Mouse (Mus musculus): ENCODE measurements at regions not wholly inside any gene's neighbourhood (a gene's known extent, or its start where the extent isn't known, plus 50 kb on each side); places are given as distances from the start of the nearest gene placed in this dataset.

GRCm38 (mm10) chr16:15220961-15221547 is 96.2 kb upstream of the Gm21897 start:
- WGBS, result 73% methylated on average over 4 of the region's 4 CpGs
- no peaks in the 10 kb centered on the region for H3K36me3 ChIP-seq (replicated peaks; ENCODE audit: control insufficient read depth, insufficient read depth)
- DNase-seq (ENCODE audit: low spot score) (no peak), ATAC-seq (ENCODE audit: low FRiP score) (no peak)
- no peak overlapping the region for H3K9ac ChIP-seq
- H3K27ac ChIP-seq, result no peak overlapping the region
- H3K4me2 ChIP-seq (replicated peaks), result no peak overlapping the region
- no peak overlapping the region for H3K4me3 ChIP-seq (replicated peaks; ENCODE audit: low read length)
- no peaks in the 10 kb centered on the region for H3K9me3 ChIP-seq (ENCODE audit: control insufficient read depth, low read length)
- no peaks in the 10 kb centered on the region for H3K27me3 ChIP-seq (ENCODE audit: control insufficient read depth, insufficient read depth, low read length)
- H3K4me1 ChIP-seq (replicated peaks; ENCODE audit: control insufficient read depth, insufficient read depth, low read length), result no peaks in the 10 kb centered on the region

GRCm38 (mm10) chr16:15237836-15238235 is 79.4 kb upstream of the Gm21897 start:
- ATAC-seq (ENCODE audit: low FRiP score) (no peak), DNase-seq (ENCODE audit: low spot score) (no peak)
- Histone ChIP-seq H3K27me3 (ENCODE audit: control insufficient read depth, insufficient read depth, low read length) (no peaks in the 10 kb centered on the region), H3K36me3 (replicated peaks; ENCODE audit: control insufficient read depth, insufficient read depth) (no peaks in the 10 kb centered on the region), H3K9me3 (ENCODE audit: control insufficient read depth, low read length) (no peaks in the 10 kb centered on the region), H3K4me3 (replicated peaks; ENCODE audit: low read length) (no peak overlapping the region), H3K4me1 (replicated peaks; ENCODE audit: control insufficient read depth, insufficient read depth, low read length) (no peaks in the 10 kb centered on the region), H3K27ac (no peak overlapping the region), H3K4me2 (replicated peaks) (no peak overlapping the region), H3K9ac (no peak overlapping the region)

GRCm38 (mm10) chr16:15238449-15238848 is 78.8 kb upstream of the Gm21897 start:
- H3K4me3 ChIP-seq (replicated peaks; ENCODE audit: low read length), result no peak overlapping the region
- H3K9ac ChIP-seq, result no peak overlapping the region
- H3K9me3 ChIP-seq (ENCODE audit: control insufficient read depth, low read length), result no peaks in the 10 kb centered on the region
- H3K36me3 ChIP-seq (replicated peaks; ENCODE audit: control insufficient read depth, insufficient read depth), result no peaks in the 10 kb centered on the region
- H3K4me1 ChIP-seq (replicated peaks; ENCODE audit: control insufficient read depth, insufficient read depth, low read length), result no peaks in the 10 kb centered on the region
- ATAC-seq (ENCODE audit: low FRiP score) (no peak), DNase-seq (ENCODE audit: low spot score) (no peak)
- H3K27me3 ChIP-seq (ENCODE audit: control insufficient read depth, insufficient read depth, low read length), result no peaks in the 10 kb centered on the region
- H3K4me2 ChIP-seq (replicated peaks), result no peak overlapping the region
- no peak overlapping the region for H3K27ac ChIP-seq

GRCm38 (mm10) chr16:15250186-15250585 is 67.1 kb upstream of the Gm21897 start:
- no peak overlapping the region for H3K4me2 ChIP-seq (replicated peaks)
- H3K27ac ChIP-seq, result no peak overlapping the region
- no peak overlapping the region for H3K4me3 ChIP-seq (replicated peaks; ENCODE audit: low read length)
- H3K27me3 ChIP-seq (ENCODE audit: control insufficient read depth, insufficient read depth, low read length), result no peaks in the 10 kb centered on the region
- no peak overlapping the region for H3K9ac ChIP-seq
- ATAC-seq (ENCODE audit: low FRiP score) (no peak), DNase-seq (ENCODE audit: low spot score) (no peak)
- H3K36me3 ChIP-seq (replicated peaks; ENCODE audit: control insufficient read depth, insufficient read depth), result no peaks in the 10 kb centered on the region
- H3K9me3 ChIP-seq (ENCODE audit: control insufficient read depth, low read length), result no peaks in the 10 kb centered on the region
- H3K4me1 ChIP-seq (replicated peaks; ENCODE audit: control insufficient read depth, insufficient read depth, low read length), result no peaks in the 10 kb centered on the region

GRCm38 (mm10) chr16:15251686-15252085 is 65.6 kb upstream of the Gm21897 start:
- H3K4me1 ChIP-seq (replicated peaks; ENCODE audit: control insufficient read depth, insufficient read depth, low read length), result no peaks in the 10 kb centered on the region
- no peak overlapping the region for H3K4me2 ChIP-seq (replicated peaks)
- H3K4me3 ChIP-seq (replicated peaks; ENCODE audit: low read length), result no peak overlapping the region
- no peaks in the 10 kb centered on the region for H3K9me3 ChIP-seq (ENCODE audit: control insufficient read depth, low read length)
- no peaks in the 10 kb centered on the region for H3K27me3 ChIP-seq (ENCODE audit: control insufficient read depth, insufficient read depth, low read length)
- no peak overlapping the region for H3K27ac ChIP-seq
- no peaks in the 10 kb centered on the region for H3K36me3 ChIP-seq (replicated peaks; ENCODE audit: control insufficient read depth, insufficient read depth)
- 90% methylated on average over 2 of the region's 2 CpGs for WGBS
- ATAC-seq (ENCODE audit: low FRiP score) (no peak), DNase-seq (ENCODE audit: low spot score) (no peak)
- H3K9ac ChIP-seq, result no peak overlapping the region

- WGBS, result 85% methylated on average over 6 of the region's 6 CpGs
- Histone ChIP-seq H3K27ac (no peak overlapping the region), H3K4me2 (replicated peaks) (no peak overlapping the region), H3K9ac (no peak overlapping the region), H3K36me3 (replicated peaks; ENCODE audit: control insufficient read depth, insufficient read depth) (no peaks in the 10 kb centered on the region), H3K9me3 (ENCODE audit: control insufficient read depth, low read length) (no peaks in the 10 kb centered on the region), H3K27me3 (ENCODE audit: control insufficient read depth, insufficient read depth, low read length) (no peaks in the 10 kb centered on the region), H3K4me3 (replicated peaks; ENCODE audit: low read length) (no peak overlapping the region), H3K4me1 (replicated peaks; ENCODE audit: control insufficient read depth, insufficient read depth, low read length) (no peaks in the 10 kb centered on the region)
- no peak for ATAC-seq (ENCODE audit: low FRiP score)
- DNase-seq (ENCODE audit: low spot score), result no peak
These were observed 64.5 kb upstream of the Gm21897 start for GRCm38 (mm10) chr16:15252666-15253347.

- Histone ChIP-seq H3K4me3 (replicated peaks; ENCODE audit: low read length) (no peak overlapping the region), H3K27ac (no peak overlapping the region), H3K36me3 (replicated peaks; ENCODE audit: control insufficient read depth, insufficient read depth) (no peaks in the 10 kb centered on the region), H3K4me2 (replicated peaks) (no peak overlapping the region), H3K9me3 (ENCODE audit: control insufficient read depth, low read length) (no peaks in the 10 kb centered on the region), H3K4me1 (replicated peaks; ENCODE audit: control insufficient read depth, insufficient read depth, low read length) (no peaks in the 10 kb centered on the region), H3K27me3 (ENCODE audit: control insufficient read depth, insufficient read depth, low read length) (no peaks in the 10 kb centered on the region), H3K9ac (no peak overlapping the region)
- ATAC-seq (ENCODE audit: low FRiP score) (no peak), DNase-seq (ENCODE audit: low spot score) (no peak)
- 85% methylated on average over 3 of the region's 3 CpGs for WGBS
These were observed 63.9 kb upstream of the Gm21897 start for GRCm38 (mm10) chr16:15253348-15253693.

- H3K27ac ChIP-seq, result no peak overlapping the region
- H3K4me3 ChIP-seq (replicated peaks; ENCODE audit: low read length), result no peak overlapping the region
- DNase-seq (ENCODE audit: low spot score), result no peak
- WGBS, result 97% methylated on average over 2 of the region's 2 CpGs
- no peak overlapping the region for H3K4me2 ChIP-seq (replicated peaks)
- no peaks in the 10 kb centered on the region for H3K9me3 ChIP-seq (ENCODE audit: control insufficient read depth, low read length)
- ATAC-seq (ENCODE audit: low FRiP score), result no peak
- H3K36me3 ChIP-seq (replicated peaks; ENCODE audit: control insufficient read depth, insufficient read depth), result no peaks in the 10 kb centered on the region
- H3K4me1 ChIP-seq (replicated peaks; ENCODE audit: control insufficient read depth, insufficient read depth, low read length), result no peaks in the 10 kb centered on the region
- H3K9ac ChIP-seq, result no peak overlapping the region
- no peaks in the 10 kb centered on the region for H3K27me3 ChIP-seq (ENCODE audit: control insufficient read depth, insufficient read depth, low read length)
These were observed 62.6 kb upstream of the Gm21897 start for GRCm38 (mm10) chr16:15254669-15255068.

- ATAC-seq (ENCODE audit: low FRiP score) (no peak), DNase-seq (ENCODE audit: low spot score) (no peak)
- Histone ChIP-seq H3K4me3 (replicated peaks; ENCODE audit: low read length) (no peak overlapping the region), H3K27me3 (ENCODE audit: control insufficient read depth, insufficient read depth, low read length) (no peaks in the 10 kb centered on the region), H3K9me3 (ENCODE audit: control insufficient read depth, low read length) (no peaks in the 10 kb centered on the region), H3K4me1 (replicated peaks; ENCODE audit: control insufficient read depth, insufficient read depth, low read length) (no peaks in the 10 kb centered on the region), H3K4me2 (replicated peaks) (no peak overlapping the region), H3K27ac (no peak overlapping the region), H3K9ac (no peak overlapping the region), H3K36me3 (replicated peaks; ENCODE audit: control insufficient read depth, insufficient read depth) (no peaks in the 10 kb centered on the region)
- 67% methylated on average over 6 of the region's 6 CpGs for WGBS
These were observed 57.8 kb upstream of the Gm21897 start for GRCm38 (mm10) chr16:15259474-15259873.

GRCm38 (mm10) chr16:15260069-15260468 is 57.2 kb upstream of the Gm21897 start:
- ATAC-seq (ENCODE audit: low FRiP score) (no peak), DNase-seq (ENCODE audit: low spot score) (no peak)
- H3K27me3 ChIP-seq (ENCODE audit: control insufficient read depth, insufficient read depth, low read length), result no peaks in the 10 kb centered on the region
- WGBS, result 84% methylated on average over 4 of the region's 4 CpGs
- no peaks in the 10 kb centered on the region for H3K36me3 ChIP-seq (replicated peaks; ENCODE audit: control insufficient read depth, insufficient read depth)
- H3K4me1 ChIP-seq (replicated peaks; ENCODE audit: control insufficient read depth, insufficient read depth, low read length), result no peaks in the 10 kb centered on the region
- H3K4me2 ChIP-seq (replicated peaks), result no peak overlapping the region
- H3K9me3 ChIP-seq (ENCODE audit: control insufficient read depth, low read length), result no peaks in the 10 kb centered on the region
- no peak overlapping the region for H3K27ac ChIP-seq
- H3K9ac ChIP-seq, result no peak overlapping the region
- no peak overlapping the region for H3K4me3 ChIP-seq (replicated peaks; ENCODE audit: low read length)
